Mouse (Mus musculus): Measurements from ENCODE around the gene E130114P18Rik. TPM values are rescaled to one million over a fixed set of nuclear protein-coding genes. Genes with fewer than 3 reads are reported as not detected.

The E130114P18Rik gene
- polyA plus RNA-seq, 1 experiment, result not detected

GRCm38 (mm10) chr4:97805896-97806808 is 28.3 kb upstream of the E130114P18Rik start:
- Histone ChIP-seq H3K9me3 (no peaks in the 10 kb centered on the region), H3K4me1 (no peaks in the 10 kb centered on the region; the same call in 1 of the 2 replicates), H3K27me3 (replicated peaks) (peaks cover 2% of the 10 kb centered on the region), H3K4me3 (replicated peaks) (no peak overlapping the region), H3K36me3 (replicated peaks; ENCODE audit: low read length) (no peaks in the 10 kb centered on the region)
- TF ChIP-seq FLI1 (IDR thresholded peaks at IDR 0.05; ENCODE audit: low read length) (no peak), GATA1 (IDR thresholded peaks at IDR 0.05; ENCODE audit: borderline replicate concordance, low read length) (no peak)

- no peaks in the 10 kb centered on the region; the same call in 1 of the 2 replicates for H3K4me1 ChIP-seq
- H3K27me3 ChIP-seq (replicated peaks), result peaks cover 2% of the 10 kb centered on the region
- TF ChIP-seq FLI1 (IDR thresholded peaks at IDR 0.05; ENCODE audit: low read length), result no peak
- TF ChIP-seq GATA1 (IDR thresholded peaks at IDR 0.05; ENCODE audit: borderline replicate concordance, low read length), result no peak
- H3K36me3 ChIP-seq (replicated peaks; ENCODE audit: low read length), result no peaks in the 10 kb centered on the region
- no peaks in the 10 kb centered on the region for H3K9me3 ChIP-seq
- H3K4me3 ChIP-seq (replicated peaks), result no peak overlapping the region
Observed at GRCm38 (mm10) chr4:97805255-97805654, 27.4 kb upstream of the E130114P18Rik start.

DNA sequence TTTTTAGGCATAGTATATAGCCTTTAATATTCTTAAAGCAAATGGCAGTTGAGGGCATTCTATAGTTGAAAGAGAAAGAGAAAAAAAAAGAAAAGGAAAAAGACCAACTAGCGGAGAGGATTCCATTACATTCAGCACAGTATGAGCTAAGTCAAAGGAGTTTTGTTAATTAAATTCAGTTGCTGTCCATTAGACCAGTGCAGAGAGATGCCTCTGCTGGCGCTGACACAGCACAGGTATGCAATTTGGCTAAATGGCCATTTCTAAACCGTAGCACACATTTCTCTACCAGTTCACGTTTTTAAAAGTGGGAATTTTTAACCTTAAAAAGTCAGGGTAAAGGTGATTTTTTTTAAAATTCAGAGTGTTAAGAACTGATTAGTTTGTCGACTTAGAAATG is 26.8 kb upstream of the E130114P18Rik start:
- Histone ChIP-seq H3K4me1 (no peaks in the 10 kb centered on the region; the same call in 1 of the 2 replicates), H3K4me3 (replicated peaks) (no peak overlapping the region), H3K36me3 (replicated peaks; ENCODE audit: low read length) (no peaks in the 10 kb centered on the region), H3K27me3 (replicated peaks) (peaks cover 7% of the 10 kb centered on the region), H3K9me3 (no peaks in the 10 kb centered on the region)
- TF ChIP-seq FLI1 (IDR thresholded peaks at IDR 0.05; ENCODE audit: low read length), result no peak
- TF ChIP-seq GATA1 (IDR thresholded peaks at IDR 0.05; ENCODE audit: borderline replicate concordance, low read length), result no peak

GRCm38 (mm10) chr4:97803791-97804190 is 25.9 kb upstream of the E130114P18Rik start:
- Histone ChIP-seq H3K36me3 (replicated peaks; ENCODE audit: low read length) (no peaks in the 10 kb centered on the region), H3K4me1 (no peaks in the 10 kb centered on the region; the same call in 1 of the 2 replicates), H3K9me3 (no peaks in the 10 kb centered on the region), H3K27me3 (replicated peaks) (peaks cover 7% of the 10 kb centered on the region), H3K4me3 (replicated peaks) (no peak overlapping the region)
- no peak for TF ChIP-seq FLI1 (IDR thresholded peaks at IDR 0.05; ENCODE audit: low read length)
- no peak for TF ChIP-seq GATA1 (IDR thresholded peaks at IDR 0.05; ENCODE audit: borderline replicate concordance, low read length)

DNA sequence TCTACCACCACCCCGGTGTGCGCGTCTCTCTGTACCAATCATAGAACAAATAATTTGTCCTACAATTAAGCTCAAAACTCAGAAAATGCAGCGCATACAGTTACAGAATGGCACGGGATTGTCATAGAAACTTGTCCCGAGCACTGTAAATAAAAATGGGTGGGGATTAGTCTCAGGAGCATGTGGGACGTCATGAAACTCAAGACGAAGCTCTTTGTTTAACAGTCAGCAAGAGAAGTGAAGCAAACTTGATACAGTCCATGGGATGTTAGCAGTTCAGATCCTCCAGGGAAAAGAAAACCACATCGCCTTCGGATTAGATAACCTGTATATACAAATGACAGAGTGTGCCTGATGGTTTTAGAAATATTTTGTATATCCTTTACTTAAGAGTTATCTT is 18.6 kb upstream of the E130114P18Rik start:
- no peak overlapping the region for H3K4me3 ChIP-seq (replicated peaks)
- no peaks in the 10 kb centered on the region for H3K36me3 ChIP-seq (replicated peaks; ENCODE audit: low read length)
- no peaks in the 10 kb centered on the region for H3K9me3 ChIP-seq
- H3K27me3 ChIP-seq (replicated peaks), result peaks cover 10% of the 10 kb centered on the region
- H3K4me1 ChIP-seq, result no peaks in the 10 kb centered on the region
- TF ChIP-seq FLI1 (IDR thresholded peaks at IDR 0.05; ENCODE audit: low read length), result no peak
- no peak for TF ChIP-seq GATA1 (IDR thresholded peaks at IDR 0.05; ENCODE audit: borderline replicate concordance, low read length)

GRCm38 (mm10) chr4:97795957-97796356 is 18.1 kb upstream of the E130114P18Rik start:
- no peaks in the 10 kb centered on the region for H3K9me3 ChIP-seq
- no peaks in the 10 kb centered on the region for H3K36me3 ChIP-seq (replicated peaks; ENCODE audit: low read length)
- H3K27me3 ChIP-seq (replicated peaks), result peaks cover 10% of the 10 kb centered on the region
- no peak overlapping the region for H3K4me3 ChIP-seq (replicated peaks)
- H3K4me1 ChIP-seq, result no peaks in the 10 kb centered on the region
- TF ChIP-seq FLI1 (IDR thresholded peaks at IDR 0.05; ENCODE audit: low read length), result no peak
- no peak for TF ChIP-seq GATA1 (IDR thresholded peaks at IDR 0.05; ENCODE audit: borderline replicate concordance, low read length)

- Histone ChIP-seq H3K4me1 (no peaks in the 10 kb centered on the region), H3K4me3 (replicated peaks) (no peak overlapping the region), H3K36me3 (replicated peaks; ENCODE audit: low read length) (no peaks in the 10 kb centered on the region), H3K27me3 (replicated peaks) (peaks cover 6% of the 10 kb centered on the region), H3K9me3 (no peaks in the 10 kb centered on the region)
- TF ChIP-seq FLI1 (IDR thresholded peaks at IDR 0.05; ENCODE audit: low read length) (no peak), GATA1 (IDR thresholded peaks at IDR 0.05; ENCODE audit: borderline replicate concordance, low read length) (no peak)
Observed at GRCm38 (mm10) chr4:97794865-97795264, 17.0 kb upstream of the E130114P18Rik start.

- Histone ChIP-seq H3K4me1 (peaks cover 1% of the 10 kb centered on the region; the same call in 1 of the 2 replicates), H3K4me3 (replicated peaks) (no peak overlapping the region), H3K9me3 (no peaks in the 10 kb centered on the region), H3K36me3 (replicated peaks; ENCODE audit: low read length) (no peaks in the 10 kb centered on the region), H3K27me3 (replicated peaks) (peaks cover 9% of the 10 kb centered on the region)
- TF ChIP-seq GATA1 (IDR thresholded peaks at IDR 0.05; ENCODE audit: borderline replicate concordance, low read length), result no peak
Observed at GRCm38 (mm10) chr4:97793931-97794330, 16.1 kb upstream of the E130114P18Rik start.

DNA sequence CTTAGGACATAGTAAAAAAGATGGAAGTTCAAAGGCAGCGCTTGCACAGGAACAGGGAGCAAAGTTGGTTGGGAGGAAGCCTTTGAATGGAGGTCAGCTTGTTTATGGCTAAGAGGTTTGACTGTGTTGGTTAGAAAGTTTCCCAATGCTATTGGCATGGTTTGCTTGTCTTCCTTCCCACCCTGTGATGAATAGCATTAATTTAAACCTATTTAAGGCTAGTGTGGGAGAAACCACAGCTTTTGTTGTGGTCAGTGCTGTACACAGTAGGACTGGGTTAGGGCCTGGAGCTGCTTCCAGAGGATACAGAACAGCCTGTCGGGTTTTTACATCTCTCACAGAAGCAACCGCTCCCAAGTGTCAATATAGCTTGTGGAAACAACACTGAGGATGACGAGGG is 10.7 kb upstream of the E130114P18Rik start:
- peaks cover 19% of the 10 kb centered on the region for H3K27me3 ChIP-seq (replicated peaks)
- no peak overlapping the region for H3K4me3 ChIP-seq (replicated peaks)
- TF ChIP-seq FLI1 (IDR thresholded peaks at IDR 0.05; ENCODE audit: low read length), result no peak
- no peak for TF ChIP-seq GATA1 (IDR thresholded peaks at IDR 0.05; ENCODE audit: borderline replicate concordance, low read length)
- no peaks in the 10 kb centered on the region for H3K9me3 ChIP-seq
- peaks cover 7% of the 10 kb centered on the region for H3K4me1 ChIP-seq
- no peaks in the 10 kb centered on the region for H3K36me3 ChIP-seq (replicated peaks; ENCODE audit: low read length)

- no peak overlapping the region for H3K4me3 ChIP-seq (replicated peaks)
- peaks cover 22% of the 10 kb centered on the region for H3K27me3 ChIP-seq (replicated peaks)
- peaks cover 7% of the 10 kb centered on the region for H3K4me1 ChIP-seq
- no peaks in the 10 kb centered on the region for H3K36me3 ChIP-seq (replicated peaks; ENCODE audit: low read length)
- TF ChIP-seq FLI1 (IDR thresholded peaks at IDR 0.05; ENCODE audit: low read length) (no peak), GATA1 (IDR thresholded peaks at IDR 0.05; ENCODE audit: borderline replicate concordance, low read length) (no peak)
- peaks cover 7% of the 10 kb centered on the region for H3K9me3 ChIP-seq
Observed at GRCm38 (mm10) chr4:97787515-97787914, 9.6 kb upstream of the E130114P18Rik start.
